Mouse (Mus musculus): ENCODE results near the gene Cd247. TPM values are rescaled to one million over a fixed set of nuclear protein-coding genes. Genes with fewer than 3 reads are reported as not detected.

Gene Cd247
- total and polyA plus RNA-seq, 2 experiments from 2014 or later = 0.41 TPM; not detected in 1

- H3K27ac ChIP-seq (ENCODE audit: low read depth) = no peak overlapping the region
These were observed 19.5 kb upstream of the Cd247 start for GRCm38 (mm10) chr1:165768894-165769512.

GRCm38 (mm10) chr1:165770181-165770759 is 18.2 kb upstream of the Cd247 start:
- ATAC-seq (ENCODE audit: insufficient read depth, low read depth) = no peak

More at GRCm38 (mm10) chr1:165768894-165769512, 19.5 kb upstream of the Cd247 start:
- H3K9me3 ChIP-seq (replicated peaks; ENCODE audit: control insufficient read depth, low read length) = no peaks in the 10 kb centered on the region
- H3K4me1 ChIP-seq (ENCODE audit: control insufficient read depth, insufficient read depth) = peaks cover 8% of the 10 kb centered on the region; the same call in 1 of the 2 replicates
- H3K4me2 ChIP-seq (ENCODE audit: low read depth, low read length) = no peak overlapping the region
- WGBS = 81% methylated on average over 9 of the region's 9 CpGs
- no peak for TF ChIP-seq EP300 (IDR thresholded peaks at IDR 0.05; ENCODE audit: low read depth)
- TF ChIP-seq CTCF (IDR thresholded peaks at IDR 0.05; ENCODE audit: low read depth) = no peak
- ATAC-seq (ENCODE audit: insufficient read depth, low read depth) = no peak
- peaks cover 9% of the 10 kb centered on the region for H3K36me3 ChIP-seq (replicated peaks; ENCODE audit: control insufficient read depth, insufficient read depth, low read length)
- DNase-seq (ENCODE audit: low spot score) = no peak
- H3K27me3 ChIP-seq (ENCODE audit: control insufficient read depth, insufficient read depth, low read length) = no peaks in the 10 kb centered on the region
- H3K9ac ChIP-seq (replicated peaks; ENCODE audit: low read depth, low read length) = no peak overlapping the region
- no peak overlapping the region for H3K4me3 ChIP-seq (ENCODE audit: low read depth, low read length)

GRCm38 (mm10) chr1:165771491-165771897 is 17.0 kb upstream of the Cd247 start:
- no peaks in the 10 kb centered on the region for H3K4me1 ChIP-seq (ENCODE audit: control insufficient read depth, insufficient read depth)
- peaks cover 18% of the 10 kb centered on the region for H3K36me3 ChIP-seq (replicated peaks; ENCODE audit: control insufficient read depth, insufficient read depth, low read length)
- H3K4me2 ChIP-seq (ENCODE audit: low read depth, low read length) = peak overlapping the region; percentile 24
- no peaks in the 10 kb centered on the region for H3K27me3 ChIP-seq (ENCODE audit: control insufficient read depth, insufficient read depth, low read length)
- no peak overlapping the region for H3K9ac ChIP-seq (replicated peaks; ENCODE audit: low read depth, low read length)
- 2% methylated on average over 12 of the region's 12 CpGs for WGBS
- H3K9me3 ChIP-seq (replicated peaks; ENCODE audit: control insufficient read depth, low read length) = no peaks in the 10 kb centered on the region
- TF ChIP-seq CTCF (IDR thresholded peaks at IDR 0.05; ENCODE audit: low read depth) = peak; percentile 84
- no peak for TF ChIP-seq EP300 (IDR thresholded peaks at IDR 0.05; ENCODE audit: low read depth)
- DNase-seq (ENCODE audit: low spot score) = peak; percentile 82
- H3K27ac ChIP-seq (ENCODE audit: low read depth) = no peak overlapping the region
- H3K4me3 ChIP-seq (ENCODE audit: low read depth, low read length) = no peak overlapping the region
- peak; percentile 71 for ATAC-seq (ENCODE audit: insufficient read depth, low read depth)

More at GRCm38 (mm10) chr1:165770181-165770759, 18.2 kb upstream of the Cd247 start:
- no peak for DNase-seq (ENCODE audit: low spot score)
- H3K36me3 ChIP-seq (replicated peaks; ENCODE audit: control insufficient read depth, insufficient read depth, low read length) = peaks cover 18% of the 10 kb centered on the region
- WGBS = 69% methylated on average over 10 of the region's 10 CpGs
- H3K4me1 ChIP-seq (ENCODE audit: control insufficient read depth, insufficient read depth) = no peaks in the 10 kb centered on the region
- no peak overlapping the region for H3K4me3 ChIP-seq (ENCODE audit: low read depth, low read length)
- no peaks in the 10 kb centered on the region for H3K27me3 ChIP-seq (ENCODE audit: control insufficient read depth, insufficient read depth, low read length)
- H3K9me3 ChIP-seq (replicated peaks; ENCODE audit: control insufficient read depth, low read length) = no peaks in the 10 kb centered on the region
- TF ChIP-seq CTCF (IDR thresholded peaks at IDR 0.05; ENCODE audit: low read depth) (no peak), EP300 (IDR thresholded peaks at IDR 0.05; ENCODE audit: low read depth) (no peak)
- no peak overlapping the region for H3K9ac ChIP-seq (replicated peaks; ENCODE audit: low read depth, low read length)
- H3K27ac ChIP-seq (ENCODE audit: low read depth) = no peak overlapping the region
- no peak overlapping the region for H3K4me2 ChIP-seq (ENCODE audit: low read depth, low read length)

GRCm38 (mm10) chr1:165771998-165772397 is 16.5 kb upstream of the Cd247 start:
- no peak; the same call in 1 of the 2 replicates for ATAC-seq (ENCODE audit: insufficient read depth, low read depth)
- Histone ChIP-seq H3K4me2 (ENCODE audit: low read depth, low read length) (peak overlapping the region; percentile 24), H3K4me3 (ENCODE audit: low read depth, low read length) (no peak overlapping the region)

DNA sequence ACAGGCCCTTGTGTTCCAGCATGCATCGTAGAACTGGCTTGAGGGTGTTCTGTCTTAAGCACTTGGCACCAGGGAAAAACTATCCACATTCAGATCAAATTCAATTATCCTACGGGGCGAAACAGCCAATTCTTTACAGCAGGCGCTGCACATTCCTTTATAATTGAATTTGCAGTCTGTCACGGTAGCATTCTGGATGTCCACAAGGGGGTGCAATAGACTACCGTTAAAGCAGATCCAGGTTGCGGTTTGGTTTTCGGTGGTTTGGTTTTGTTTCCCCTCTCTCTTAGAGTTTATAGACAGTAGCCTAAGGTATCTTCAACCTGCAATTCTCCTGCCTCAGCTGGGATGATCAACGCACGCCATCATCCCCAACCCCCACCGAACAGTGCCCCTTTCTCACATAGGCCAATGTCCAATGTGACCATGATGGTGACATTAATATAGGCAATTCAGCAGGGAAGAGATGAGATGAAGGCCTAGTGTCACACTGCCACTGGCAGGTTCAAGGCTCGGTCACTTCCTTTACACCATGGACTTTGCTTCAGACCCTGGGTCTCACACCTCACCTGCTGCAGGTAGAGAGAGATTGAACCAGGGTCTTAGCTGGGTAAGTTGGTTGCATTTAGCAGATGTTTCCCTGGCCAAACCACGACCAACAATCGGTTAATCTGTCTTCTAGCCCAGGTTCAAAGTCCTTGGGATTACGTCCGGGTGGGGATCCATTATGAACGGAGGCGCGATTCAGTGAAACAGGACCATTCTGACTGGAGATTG is 12.8 kb upstream of the Cd247 start:
- Histone ChIP-seq H3K4me3 (ENCODE audit: low read depth, low read length) (no peak overlapping the region), H3K36me3 (replicated peaks; ENCODE audit: control insufficient read depth, insufficient read depth, low read length) (peaks cover 14% of the 10 kb centered on the region; the same call in 1 of the 2 replicates), H3K27ac (ENCODE audit: low read depth) (no peak overlapping the region), H3K4me1 (ENCODE audit: control insufficient read depth, insufficient read depth) (no peaks in the 10 kb centered on the region), H3K9ac (replicated peaks; ENCODE audit: low read depth, low read length) (no peak overlapping the region), H3K9me3 (replicated peaks; ENCODE audit: control insufficient read depth, low read length) (no peaks in the 10 kb centered on the region), H3K27me3 (ENCODE audit: control insufficient read depth, insufficient read depth, low read length) (no peaks in the 10 kb centered on the region), H3K4me2 (ENCODE audit: low read depth, low read length) (peak overlapping the region; percentile 50)
- WGBS = 49% methylated on average over 19 of the region's 19 CpGs
- ATAC-seq (ENCODE audit: insufficient read depth, low read depth) (no peak), DNase-seq (ENCODE audit: low spot score) (peak; percentile 46)
- no peak for TF ChIP-seq EP300 (IDR thresholded peaks at IDR 0.05; ENCODE audit: low read depth)
- peak; percentile 74 for TF ChIP-seq CTCF (IDR thresholded peaks at IDR 0.05; ENCODE audit: low read depth)

More at GRCm38 (mm10) chr1:165771998-165772397, 16.5 kb upstream of the Cd247 start:
- H3K27me3 ChIP-seq (ENCODE audit: control insufficient read depth, insufficient read depth, low read length) = no peaks in the 10 kb centered on the region
- H3K27ac ChIP-seq (ENCODE audit: low read depth) = no peak overlapping the region
- no peak overlapping the region for H3K9ac ChIP-seq (replicated peaks; ENCODE audit: low read depth, low read length)
- WGBS = 43% methylated on average over 9 of the region's 9 CpGs
- H3K4me1 ChIP-seq (ENCODE audit: control insufficient read depth, insufficient read depth) = no peaks in the 10 kb centered on the region
- H3K9me3 ChIP-seq (replicated peaks; ENCODE audit: control insufficient read depth, low read length) = no peaks in the 10 kb centered on the region
- H3K36me3 ChIP-seq (replicated peaks; ENCODE audit: control insufficient read depth, insufficient read depth, low read length) = peaks cover 18% of the 10 kb centered on the region
- TF ChIP-seq EP300 (IDR thresholded peaks at IDR 0.05; ENCODE audit: low read depth) = no peak
- no peak for TF ChIP-seq CTCF (IDR thresholded peaks at IDR 0.05; ENCODE audit: low read depth)
- no peak for DNase-seq (ENCODE audit: low spot score)

All from heart, postnatal 0 days (tissue).